Mouse (Mus musculus) heart, adult 2 months (tissue): ENCODE data around the gene Fancc.

Experiments used
- CTCF ChIP-seq: fragments of 200-600 bp; IDR thresholded peaks from 2 replicates; pipeline ENCODE4 v1.8.1; 2022; ENCODE audit warnings: antibody characterized with exemption, mild to moderate bottlenecking, moderate library complexity
- EP300 ChIP-seq: fragments of 200-500 bp; IDR thresholded peaks from 2 replicates; pipeline ENCODE4 v1.6.1; 2011; ENCODE audit warnings: low read depth, low read length, control low read depth; ENCODE audit not compliant: insufficient read depth
- POLR2A ChIP-seq: fragments of 200-500 bp; IDR thresholded peaks from 2 replicates; pipeline ENCODE4 v1.6.1; 2011; ENCODE audit warnings: mild to moderate bottlenecking, low read depth, low read length, control low read depth; ENCODE audit not compliant: insufficient read depth

GRCm38 (mm10) chr13:63332576-63333300 lies 164.3 kb downstream of the Fancc start:
- no peak for TF ChIP-seq POLR2A
- TF ChIP-seq CTCF: peak; percentile 99
- no peak for TF ChIP-seq EP300
